Mouse (Mus musculus): ENCODE results near the gene Gpr137c. TPM values are rescaled to one million over a fixed set of nuclear protein-coding genes. Genes with fewer than 3 reads are reported as not detected.

Gene Gpr137c
- polyA plus RNA-seq, 1 experiment from 2014 or later = 2.3 TPM

DNA sequence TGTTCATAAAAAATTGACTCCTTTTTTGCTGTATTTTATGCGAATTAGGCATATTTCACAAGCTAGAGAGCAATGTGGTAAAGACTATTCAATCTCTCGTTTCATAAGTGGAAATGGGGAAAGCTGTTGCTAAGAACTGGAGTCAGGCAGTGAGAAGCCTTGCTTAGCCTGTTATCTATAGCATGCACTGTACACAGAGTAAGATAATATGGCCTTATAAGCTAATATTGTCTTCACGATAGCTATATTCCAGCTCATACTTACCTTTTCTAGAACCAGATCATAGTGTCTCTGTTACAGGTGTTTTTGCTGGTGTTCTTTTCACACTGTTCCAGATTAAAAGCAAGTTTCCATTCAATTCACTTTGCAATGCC lies 99.7 kb downstream of the Gpr137c start:
- no peaks in the 10 kb centered on the region for H3K9me3 ChIP-seq (replicated peaks; ENCODE audit: low read length)
- no peaks in the 10 kb centered on the region for H3K27me3 ChIP-seq (ENCODE audit: insufficient read depth, low read length)
- ATAC-seq (replicated peaks; ENCODE audit: low FRiP score, low read depth) (no peak), DNase-seq (ENCODE audit: low spot score) (no peak)
- no peak for TF ChIP-seq CTCF (IDR thresholded peaks at IDR 0.05; ENCODE audit: low read depth)
- no peak overlapping the region for H3K4me3 ChIP-seq (replicated peaks; ENCODE audit: low read depth, low read length)
- H3K4me2 ChIP-seq (ENCODE audit: low read length) = peak overlapping the region; percentile 73; the same call in 1 of the 2 replicates
- no peak overlapping the region for H3K9ac ChIP-seq (ENCODE audit: low read depth, low read length)
- WGBS = 65% methylated on average over 3 of the region's 3 CpGs
- no peaks in the 10 kb centered on the region for H3K36me3 ChIP-seq (ENCODE audit: insufficient read depth, low read length)
- H3K4me1 ChIP-seq (replicated peaks; ENCODE audit: insufficient read depth, low read length) = peaks cover 5% of the 10 kb centered on the region; the same call in 1 of the 2 replicates
- no peak overlapping the region for H3K27ac ChIP-seq

DNA sequence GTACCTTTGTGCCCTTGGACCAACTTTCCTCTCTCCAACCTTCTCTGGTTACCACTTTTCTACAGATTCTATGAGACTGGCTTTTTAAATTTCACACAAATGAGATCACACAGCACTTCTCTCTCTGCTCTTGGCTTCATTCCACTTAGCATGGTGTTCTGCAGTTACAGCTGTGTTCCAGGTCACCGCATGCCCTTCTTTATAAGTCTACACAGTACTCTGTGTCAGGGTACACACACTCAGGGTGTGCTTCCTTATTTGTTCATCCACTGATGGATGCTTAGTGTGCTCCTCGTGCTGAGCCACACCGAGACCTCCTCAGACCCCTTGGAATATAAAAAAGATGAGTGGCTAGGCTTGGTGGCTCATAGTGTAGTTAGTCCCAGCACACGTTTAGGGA lies 100.6 kb downstream of the Gpr137c start:
- no peak overlapping the region for H3K9ac ChIP-seq (ENCODE audit: low read depth, low read length)
- peaks cover 5% of the 10 kb centered on the region; the same call in 1 of the 2 replicates for H3K4me1 ChIP-seq (replicated peaks; ENCODE audit: insufficient read depth, low read length)
- no peak overlapping the region for H3K4me3 ChIP-seq (replicated peaks; ENCODE audit: low read depth, low read length)
- no peak overlapping the region for H3K27ac ChIP-seq
- DNase-seq (ENCODE audit: low spot score) (no peak), ATAC-seq (replicated peaks; ENCODE audit: low FRiP score, low read depth) (no peak)
- H3K4me2 ChIP-seq (ENCODE audit: low read length) = no peak overlapping the region
- 77% methylated on average over 4 of the region's 4 CpGs for WGBS
- no peak for TF ChIP-seq CTCF (IDR thresholded peaks at IDR 0.05; ENCODE audit: low read depth)
- no peaks in the 10 kb centered on the region for H3K27me3 ChIP-seq (ENCODE audit: insufficient read depth, low read length)
- H3K36me3 ChIP-seq (ENCODE audit: insufficient read depth, low read length) = no peaks in the 10 kb centered on the region
- no peaks in the 10 kb centered on the region for H3K9me3 ChIP-seq (replicated peaks; ENCODE audit: low read length)

GRCm38 (mm10) chr14:45321067-45321466 lies 101.5 kb downstream of the Gpr137c start:
- Histone ChIP-seq H3K27ac (no peak overlapping the region), H3K9me3 (replicated peaks; ENCODE audit: low read length) (no peaks in the 10 kb centered on the region), H3K4me1 (replicated peaks; ENCODE audit: insufficient read depth, low read length) (peaks cover 5% of the 10 kb centered on the region; the same call in 1 of the 2 replicates), H3K9ac (ENCODE audit: low read depth, low read length) (no peak overlapping the region), H3K36me3 (ENCODE audit: insufficient read depth, low read length) (no peaks in the 10 kb centered on the region), H3K4me2 (ENCODE audit: low read length) (no peak overlapping the region), H3K27me3 (ENCODE audit: insufficient read depth, low read length) (no peaks in the 10 kb centered on the region), H3K4me3 (replicated peaks; ENCODE audit: low read depth, low read length) (no peak overlapping the region)
- 68% methylated on average over 3 of the region's 3 CpGs for whole genome bisulfite sequencing
- ATAC-seq (replicated peaks; ENCODE audit: low FRiP score, low read depth) (no peak), DNase-seq (ENCODE audit: low spot score) (no peak)
- no peak for TF ChIP-seq CTCF (IDR thresholded peaks at IDR 0.05; ENCODE audit: low read depth)

- peaks cover 5% of the 10 kb centered on the region; the same call in 1 of the 2 replicates for H3K4me1 ChIP-seq (replicated peaks; ENCODE audit: insufficient read depth, low read length)
- H3K27ac ChIP-seq = no peak overlapping the region
- no peaks in the 10 kb centered on the region for H3K36me3 ChIP-seq (ENCODE audit: insufficient read depth, low read length)
- ATAC-seq (replicated peaks; ENCODE audit: low FRiP score, low read depth) = no peak
- no peaks in the 10 kb centered on the region for H3K27me3 ChIP-seq (ENCODE audit: insufficient read depth, low read length)
- H3K4me2 ChIP-seq (ENCODE audit: low read length) = no peak overlapping the region
- no peak overlapping the region for H3K4me3 ChIP-seq (replicated peaks; ENCODE audit: low read depth, low read length)
- H3K9me3 ChIP-seq (replicated peaks; ENCODE audit: low read length) = no peaks in the 10 kb centered on the region
- no peak for TF ChIP-seq CTCF (IDR thresholded peaks at IDR 0.05; ENCODE audit: low read depth)
- 58% methylated on average over 5 of the region's 5 CpGs for WGBS
- no peak for DNase-seq (ENCODE audit: low spot score)
- no peak overlapping the region for H3K9ac ChIP-seq (ENCODE audit: low read depth, low read length)
Observed at GRCm38 (mm10) chr14:45321622-45322021, 102.1 kb downstream of the Gpr137c start.

DNA sequence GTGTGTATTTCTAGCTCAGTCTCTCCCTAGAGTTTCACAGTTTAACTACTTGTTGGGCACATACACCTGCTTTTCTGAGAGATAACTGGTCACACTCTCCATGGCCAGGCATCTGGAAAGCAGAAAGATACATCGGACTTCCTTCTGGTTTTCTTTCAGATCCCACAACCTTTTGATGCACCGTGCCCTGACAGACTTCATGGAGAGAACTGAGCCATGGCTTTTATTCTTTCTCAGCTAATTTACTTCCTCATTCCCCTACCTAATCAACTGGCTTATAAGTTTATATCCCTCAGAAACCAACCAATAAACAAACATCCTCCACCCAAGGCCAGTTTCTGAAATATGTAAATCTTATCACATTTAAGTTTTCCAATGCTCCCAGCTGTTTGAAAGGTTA lies 102.9 kb downstream of the Gpr137c start:
- Histone ChIP-seq H3K27ac (no peak overlapping the region), H3K9ac (ENCODE audit: low read depth, low read length) (no peak overlapping the region), H3K36me3 (ENCODE audit: insufficient read depth, low read length) (no peaks in the 10 kb centered on the region), H3K27me3 (ENCODE audit: insufficient read depth, low read length) (no peaks in the 10 kb centered on the region), H3K4me2 (ENCODE audit: low read length) (no peak overlapping the region), H3K4me3 (replicated peaks; ENCODE audit: low read depth, low read length) (no peak overlapping the region), H3K4me1 (replicated peaks; ENCODE audit: insufficient read depth, low read length) (no peaks in the 10 kb centered on the region), H3K9me3 (replicated peaks; ENCODE audit: low read length) (no peaks in the 10 kb centered on the region)
- TF ChIP-seq CTCF (IDR thresholded peaks at IDR 0.05; ENCODE audit: low read depth) = no peak
- 78% methylated on average over 2 of the region's 2 CpGs for WGBS
- DNase-seq (ENCODE audit: low spot score) (no peak), ATAC-seq (replicated peaks; ENCODE audit: low FRiP score, low read depth) (no peak)

DNA sequence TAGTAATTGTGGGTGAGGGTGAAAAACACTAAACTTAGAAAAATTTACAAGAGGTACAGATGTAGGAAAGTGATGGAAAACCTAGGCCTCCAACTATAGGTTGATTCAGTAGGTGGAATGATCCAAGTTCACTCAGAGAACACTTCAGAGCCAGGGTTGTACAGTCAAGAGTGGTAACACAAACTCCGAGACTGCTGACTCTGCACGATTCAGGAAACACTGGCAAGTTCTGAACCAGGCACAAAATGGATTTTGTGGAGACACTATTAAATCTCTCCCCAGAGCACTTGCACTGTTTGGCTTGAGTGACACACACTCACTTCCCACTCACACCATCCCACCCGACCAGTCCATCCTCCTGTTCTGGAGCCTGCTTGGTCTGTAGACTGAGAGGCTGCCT lies 103.8 kb downstream of the Gpr137c start:
- Histone ChIP-seq H3K27ac (no peak overlapping the region), H3K4me2 (ENCODE audit: low read length) (no peak overlapping the region), H3K36me3 (ENCODE audit: insufficient read depth, low read length) (no peaks in the 10 kb centered on the region), H3K9me3 (replicated peaks; ENCODE audit: low read length) (no peaks in the 10 kb centered on the region), H3K4me1 (replicated peaks; ENCODE audit: insufficient read depth, low read length) (no peaks in the 10 kb centered on the region), H3K27me3 (ENCODE audit: insufficient read depth, low read length) (no peaks in the 10 kb centered on the region), H3K9ac (ENCODE audit: low read depth, low read length) (no peak overlapping the region), H3K4me3 (replicated peaks; ENCODE audit: low read depth, low read length) (no peak overlapping the region)
- TF ChIP-seq CTCF (IDR thresholded peaks at IDR 0.05; ENCODE audit: low read depth) = no peak
- DNase-seq (ENCODE audit: low spot score) (no peak), ATAC-seq (replicated peaks; ENCODE audit: low FRiP score, low read depth) (no peak)
- 81% methylated on average over 3 of the region's 3 CpGs for WGBS

- no peaks in the 10 kb centered on the region for H3K27me3 ChIP-seq (ENCODE audit: insufficient read depth, low read length)
- no peak overlapping the region for H3K27ac ChIP-seq
- H3K4me3 ChIP-seq (replicated peaks; ENCODE audit: low read depth, low read length) = no peak overlapping the region
- H3K4me2 ChIP-seq (ENCODE audit: low read length) = no peak overlapping the region
- no peak for DNase-seq (ENCODE audit: low spot score)
- no peaks in the 10 kb centered on the region for H3K36me3 ChIP-seq (ENCODE audit: insufficient read depth, low read length)
- H3K9me3 ChIP-seq (replicated peaks; ENCODE audit: low read length) = no peaks in the 10 kb centered on the region
- no peak for TF ChIP-seq CTCF (IDR thresholded peaks at IDR 0.05; ENCODE audit: low read depth)
- no peak overlapping the region for H3K9ac ChIP-seq (ENCODE audit: low read depth, low read length)
- no peaks in the 10 kb centered on the region for H3K4me1 ChIP-seq (replicated peaks; ENCODE audit: insufficient read depth, low read length)
- ATAC-seq (replicated peaks; ENCODE audit: low FRiP score, low read depth) = no peak
Observed at GRCm38 (mm10) chr14:45325471-45325870, 106.0 kb downstream of the Gpr137c start.
